Mouse (Mus musculus) limb, embryonic 14.5 days (tissue): ENCODE data around the gene Olfr1509. TPM values are rescaled to one million over a fixed set of nuclear protein-coding genes. Genes with fewer than 3 reads are reported as not detected.

Experiments used
- ATAC-seq: fragments of 200-750 bp; cut with Nextera tagmentation; 2 replicates; pipeline ENCODE4 v1.8.0; 2017; ENCODE audit warnings: low read depth, moderate number of reproducible peaks, moderate TSS enrichment; ENCODE audit not compliant: low FRiP score
- DNase-seq: peaks from one replicate; pipeline ENCODE4 v3.0.0-alpha.2; 2015; ENCODE audit warnings: low spot score
- H3K27ac ChIP-seq: fragments of 300-500 bp; sonication (generic); replicated peaks from 2 replicates; pipeline ENCODE4 v1.5.1; 2014; ENCODE audit warnings: low read depth, mild to moderate bottlenecking, low read length, moderate library complexity, mixed read lengths
- H3K27me3 ChIP-seq: fragments of 300-500 bp; sonication (generic); 2 replicates; pipeline ENCODE4 v1.6.1; 2014; ENCODE audit warnings: low read length, mixed read lengths; ENCODE audit not compliant: control insufficient read depth, insufficient read depth
- H3K36me3 ChIP-seq: fragments of 300-500 bp; sonication (generic); 2 replicates; pipeline ENCODE4 v1.6.1; 2014; ENCODE audit warnings: mild to moderate bottlenecking, low read length, moderate library complexity, mixed read lengths; ENCODE audit not compliant: control insufficient read depth, insufficient read depth
- H3K4me1 ChIP-seq: fragments of 300-500 bp; sonication (generic); 2 replicates; pipeline ENCODE4 v1.6.1; 2014; ENCODE audit warnings: antibody characterized with exemption, low read length, mixed read lengths; ENCODE audit not compliant: control insufficient read depth, insufficient read depth
- H3K4me2 ChIP-seq: fragments of 300-500 bp; sonication (generic); replicated peaks from 2 replicates; pipeline ENCODE4 v1.6.1; 2014; ENCODE audit warnings: low read depth, mild to moderate bottlenecking, low read length, moderate library complexity; ENCODE audit not compliant: severe bottlenecking
- H3K4me3 ChIP-seq: fragments of 300-500 bp; sonication (generic); replicated peaks from 2 replicates; pipeline ENCODE4 v1.5.1; 2014; ENCODE audit warnings: low read length
- H3K9ac ChIP-seq: fragments of 300-500 bp; sonication (generic); 2 replicates; pipeline ENCODE4 v1.6.1; 2014; ENCODE audit warnings: mild to moderate bottlenecking, low read depth, low read length, moderate library complexity; ENCODE audit not compliant: severe bottlenecking
- H3K9me3 ChIP-seq: fragments of 300-500 bp; sonication (generic); 2 replicates; pipeline ENCODE4 v1.6.1; 2016; ENCODE audit warnings: low read length; ENCODE audit not compliant: control insufficient read depth
- POLR2A ChIP-seq: fragments of 200-500 bp; IDR thresholded peaks from 2 replicates; pipeline ENCODE4 v1.8.0; 2012; ENCODE audit warnings: inconsistent platforms, mild to moderate bottlenecking, moderate library complexity, borderline replicate concordance; ENCODE audit not compliant: insufficient read depth, insufficient read length; ENCODE audit errors: extremely low read depth
- WGBS: fragments of 180-500 bp; shearing (Covaris S2); extraction: QIAGEN DNeasy Blood & Tissue Kit; methylation state at CpG from one replicate; pipeline ENCODE4 v1.1.7; 2014; 5-methylcytosine and 5-hydroxymethylcytosine counted together
- polyA plus RNA-seq, 2 experiments: library from polyadenylated mRNA; depleted of rRNA in 1 of 2; stranded (reverse) in 1 of 2; unstranded in 1 of 2; fragments of >200 nt; fragmentation: Nextera tagmentation in 1 of 2; extraction: Ambion mirVana in 1 of 2; gene quantifications; 2 replicates each; pipeline versions ENCODE4 v1.2.1 to v1.2.3; 2012 to 2014

The Olfr1509 gene
- polyA plus RNA-seq, 2 experiments = not detected

- Histone ChIP-seq H3K4me2 (no peak overlapping the region), H3K4me1 (no peaks in the 10 kb centered on the region), H3K36me3 (no peaks in the 10 kb centered on the region), H3K4me3 (no peak overlapping the region), H3K9me3 (no peaks in the 10 kb centered on the region), H3K9ac (no peak overlapping the region), H3K27me3 (no peaks in the 10 kb centered on the region), H3K27ac (no peak overlapping the region)
- no peak for TF ChIP-seq POLR2A
- DNase-seq (no peak), ATAC-seq (no peak)
- 87% methylated on average over 8 of the region's 8 CpGs for WGBS
These were observed 8.3 kb downstream of the Olfr1509 start for GRCm38 (mm10) chr14:52451138-52451537.

GRCm38 (mm10) chr14:52461928-52462327 lies 19.1 kb downstream of the Olfr1509 start:
- DNase-seq = no peak
- Histone ChIP-seq H3K4me3 (no peak overlapping the region), H3K27me3 (no peaks in the 10 kb centered on the region), H3K9ac (no peak overlapping the region), H3K27ac (no peak overlapping the region), H3K9me3 (no peaks in the 10 kb centered on the region), H3K4me2 (no peak overlapping the region), H3K36me3 (no peaks in the 10 kb centered on the region), H3K4me1 (no peaks in the 10 kb centered on the region)
- no peak for ATAC-seq
- no peak for TF ChIP-seq POLR2A

DNA sequence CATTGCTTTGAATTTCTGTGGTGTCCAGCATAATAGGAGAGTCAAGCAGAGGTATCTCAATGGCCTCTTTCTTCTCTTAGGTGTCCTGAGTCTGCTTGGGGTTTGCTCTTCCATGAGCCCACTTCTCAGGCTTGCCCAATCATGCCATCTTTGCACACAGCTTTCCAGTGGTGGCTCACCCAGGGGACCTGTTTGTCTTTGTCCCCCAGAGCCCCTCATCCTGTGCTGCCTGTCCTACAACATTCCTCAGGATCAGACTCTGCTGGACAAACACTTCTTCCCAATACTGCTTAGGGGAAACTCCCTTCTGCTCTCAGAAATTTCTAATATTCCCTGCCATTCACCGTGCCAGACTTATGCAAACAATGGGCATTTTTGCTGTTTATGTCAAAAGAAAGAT lies 22.9 kb downstream of the Olfr1509 start:
- ATAC-seq (no peak), DNase-seq (no peak)
- no peak overlapping the region for H3K9ac ChIP-seq
- no peak overlapping the region for H3K27ac ChIP-seq
- H3K27me3 ChIP-seq = no peaks in the 10 kb centered on the region
- no peak overlapping the region for H3K4me3 ChIP-seq
- TF ChIP-seq POLR2A = no peak
- 74% methylated on average over 1 of the region's 1 CpGs for WGBS
- no peak overlapping the region for H3K4me2 ChIP-seq
- no peaks in the 10 kb centered on the region for H3K9me3 ChIP-seq
- H3K4me1 ChIP-seq = no peaks in the 10 kb centered on the region
- no peaks in the 10 kb centered on the region for H3K36me3 ChIP-seq

DNA sequence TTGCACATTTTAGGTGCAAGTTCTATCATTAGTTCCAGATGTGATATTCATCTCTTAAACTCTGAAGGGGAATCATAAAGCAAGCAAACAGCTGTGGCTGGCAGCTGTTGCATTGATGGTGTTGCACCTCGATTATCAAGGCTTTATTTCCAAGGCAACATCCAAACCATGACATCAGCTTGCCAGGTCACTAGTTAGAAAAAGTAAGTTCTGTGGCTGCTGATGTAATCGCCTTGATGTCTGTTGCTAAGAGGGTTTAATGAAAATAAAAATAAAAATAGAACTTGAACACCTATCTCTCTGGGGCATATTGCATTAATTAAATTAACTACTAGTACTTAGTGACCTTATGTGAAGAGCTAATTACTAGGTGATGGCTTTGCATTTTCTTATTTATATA lies 24.6 kb downstream of the Olfr1509 start, which contains the start of gene Olfr1508:
Gene Olfr1508 (minus strand): TSS at position 101 of the 400 bp plus-strand sequence.
- WGBS = 39% methylated on average over 2 of the region's 2 CpGs
- no peaks in the 10 kb centered on the region for H3K27me3 ChIP-seq
- H3K9ac ChIP-seq = no peak within 1 kb of the TSS
- ATAC-seq = no peak
- H3K9me3 ChIP-seq = no peaks in the 10 kb centered on the region
- no peak within 1 kb of the TSS for H3K4me3 ChIP-seq
- H3K4me1 ChIP-seq = no peaks in the 10 kb centered on the region
- no peak within 1 kb of the TSS for H3K4me2 ChIP-seq
- DNase-seq = peak; percentile 3
- no peaks in the 10 kb centered on the region for H3K36me3 ChIP-seq
- no peak within 1 kb of the TSS for H3K27ac ChIP-seq
- TF ChIP-seq POLR2A = no peak

DNA sequence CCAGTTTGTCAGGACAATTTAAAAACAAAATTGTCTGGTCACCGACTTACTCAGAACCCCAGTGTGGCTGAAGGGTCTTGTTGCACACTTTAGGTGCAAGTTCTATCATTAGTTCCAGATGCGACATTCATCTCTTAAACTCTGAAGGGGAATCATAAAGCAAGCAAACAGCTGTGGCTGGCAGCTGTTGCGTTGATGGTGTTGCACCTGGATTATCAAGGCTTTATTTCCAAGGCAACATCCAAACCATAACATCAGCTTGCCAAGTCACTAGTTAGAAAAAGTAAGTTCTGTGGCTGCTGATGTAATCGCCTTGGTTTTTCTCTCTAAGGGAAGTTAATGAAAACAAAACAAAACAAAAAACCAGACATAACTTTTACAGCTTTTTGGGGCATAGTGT lies 52.7 kb downstream of the Olfr1509 start, which contains the start of gene Olfr1507:
Gene Olfr1507 (minus strand): TSS at position 234 of the 400 bp plus-strand sequence.
- Histone ChIP-seq H3K9me3 (no peaks in the 10 kb centered on the region), H3K4me2 (no peak within 1 kb of the TSS), H3K4me3 (no peak within 1 kb of the TSS), H3K36me3 (no peaks in the 10 kb centered on the region), H3K27me3 (no peaks in the 10 kb centered on the region), H3K9ac (no peak within 1 kb of the TSS), H3K27ac (no peak within 1 kb of the TSS), H3K4me1 (no peaks in the 10 kb centered on the region)
- WGBS = 52% methylated on average over 4 of the region's 4 CpGs
- DNase-seq = peak; percentile 58
- ATAC-seq = peak; percentile 53; the same call in 1 of the 2 replicates
- TF ChIP-seq POLR2A = no peak

Other genes with a start within 250 kb of the Olfr1509 start
- gene Supt16, start 245.6 kb upstream of the Olfr1509 start, polyA plus RNA-seq (2012; rRNA removed) = 34.5 and 41.5 TPM in 2 replicates
- gene Supt16, start 245.6 kb upstream of the Olfr1509 start, polyA plus RNA-seq (2014; fragmentation: Nextera tagmentation; extraction: Ambion mirVana) = 56.0 and 58.7 TPM in 2 replicates
- 52.4 and 57.6 TPM in 2 replicates for gene Chd8, start 185.2 kb upstream of the Olfr1509 start, polyA plus RNA-seq (2012; rRNA removed)
- gene Chd8, start 185.2 kb upstream of the Olfr1509 start, polyA plus RNA-seq (2014; fragmentation: Nextera tagmentation; extraction: Ambion mirVana) = 50.0 and 52.6 TPM in 2 replicates
- gene Tox4, start 163.8 kb upstream of the Olfr1509 start, polyA plus RNA-seq (2012; rRNA removed) = 36.5 and 50.0 TPM in 2 replicates
- 39.7 and 40.0 TPM in 2 replicates for gene Tox4, start 163.8 kb upstream of the Olfr1509 start, polyA plus RNA-seq (2014; fragmentation: Nextera tagmentation; extraction: Ambion mirVana)
- 29.5 and 35.3 TPM in 2 replicates for gene Rab2b, start 163.4 kb upstream of the Olfr1509 start, polyA plus RNA-seq (2012; rRNA removed)
- 21.4 and 24.7 TPM in 2 replicates for gene Rab2b, start 163.4 kb upstream of the Olfr1509 start, polyA plus RNA-seq (2014; fragmentation: Nextera tagmentation; extraction: Ambion mirVana)
- gene Mettl3, start 137.9 kb upstream of the Olfr1509 start, polyA plus RNA-seq (2012; rRNA removed) = 41.9 and 43.1 TPM in 2 replicates
- 36.7 and 40.8 TPM in 2 replicates for gene Mettl3, start 137.9 kb upstream of the Olfr1509 start, polyA plus RNA-seq (2014; fragmentation: Nextera tagmentation; extraction: Ambion mirVana)
- 26.4 and 31.9 TPM in 2 replicates for gene Sall2, start 114.2 kb upstream of the Olfr1509 start, polyA plus RNA-seq (2012; rRNA removed)
- gene Sall2, start 114.2 kb upstream of the Olfr1509 start, polyA plus RNA-seq (2014; fragmentation: Nextera tagmentation; extraction: Ambion mirVana) = 18.9 and 21.5 TPM in 2 replicates
- not detected in 2 replicates for gene Olfr1513, start 86.6 kb upstream of the Olfr1509 start, polyA plus RNA-seq (2012; rRNA removed)
- not detected in 2 replicates for gene Olfr1513, start 86.6 kb upstream of the Olfr1509 start, polyA plus RNA-seq (2014; fragmentation: Nextera tagmentation; extraction: Ambion mirVana)
- not detected in 2 replicates for gene Olfr1512, start 63.8 kb upstream of the Olfr1509 start, polyA plus RNA-seq (2012; rRNA removed)
- gene Olfr1512, start 63.8 kb upstream of the Olfr1509 start, polyA plus RNA-seq (2014; fragmentation: Nextera tagmentation; extraction: Ambion mirVana) = not detected in 2 replicates
- not detected in 2 replicates for gene Olfr1511, start 45.6 kb upstream of the Olfr1509 start, polyA plus RNA-seq (2012; rRNA removed)
- gene Olfr1511, start 45.6 kb upstream of the Olfr1509 start, polyA plus RNA-seq (2014; fragmentation: Nextera tagmentation; extraction: Ambion mirVana) = not detected in 2 replicates
- gene Olfr1510, start 28.6 kb upstream of the Olfr1509 start, polyA plus RNA-seq (2012; rRNA removed) = not detected in 2 replicates
- not detected in 2 replicates for gene Olfr1510, start 28.6 kb upstream of the Olfr1509 start, polyA plus RNA-seq (2014; fragmentation: Nextera tagmentation; extraction: Ambion mirVana)
- gene Olfr1508, start 24.5 kb downstream of the Olfr1509 start, polyA plus RNA-seq (2012; rRNA removed) = 0.04 and 0.14 TPM in 2 replicates
- gene Olfr1508, start 24.5 kb downstream of the Olfr1509 start, polyA plus RNA-seq (2014; fragmentation: Nextera tagmentation; extraction: Ambion mirVana) = 0.06 TPM in 1 of 2 replicates, not detected in the other
- gene Olfr1507, start 52.8 kb downstream of the Olfr1509 start, polyA plus RNA-seq (2012; rRNA removed) = 0.19 and 0.27 TPM in 2 replicates
- 0.47 TPM in 1 of 2 replicates, not detected in the other for gene Olfr1507, start 52.8 kb downstream of the Olfr1509 start, polyA plus RNA-seq (2014; fragmentation: Nextera tagmentation; extraction: Ambion mirVana)